Mouse (Mus musculus) forebrain, embryonic 13.5 days (tissue): Measurements from ENCODE around the gene Alpl. TPM values are rescaled to one million over a fixed set of nuclear protein-coding genes. Genes with fewer than 3 reads are reported as not detected.

Experiments
- ATAC-seq: fragments of 200-750 bp; cut with Nextera tagmentation; 2 replicates; pipeline ENCODE4 v1.8.0; 2017
- H3K27ac ChIP-seq: fragments of 300-500 bp; sonication (generic); 2 replicates; pipeline ENCODE4 v1.5.1; 2015; ENCODE audit warnings: inconsistent platforms, mild to moderate bottlenecking, moderate library complexity
- H3K27me3 ChIP-seq: fragments of 300-500 bp; sonication (generic); 2 replicates; pipeline ENCODE4 v1.6.1; 2015; ENCODE audit warnings: mild to moderate bottlenecking, inconsistent platforms
- H3K36me3 ChIP-seq: fragments of 300-500 bp; sonication (generic); 2 replicates; pipeline ENCODE4 v1.6.1; 2015; ENCODE audit warnings: mild to moderate bottlenecking, inconsistent platforms; ENCODE audit not compliant: poor library complexity, severe bottlenecking
- H3K4me1 ChIP-seq: fragments of 300-500 bp; sonication (generic); 2 replicates; pipeline ENCODE4 v1.6.1; 2015; ENCODE audit warnings: inconsistent platforms
- H3K4me2 ChIP-seq: fragments of 300-500 bp; sonication (generic); 2 replicates; pipeline ENCODE4 v1.6.1; 2015; ENCODE audit warnings: inconsistent platforms, mild to moderate bottlenecking, moderate library complexity
- H3K4me3 ChIP-seq: fragments of 300-500 bp; sonication (generic); 2 replicates; pipeline ENCODE4 v1.5.1; 2015; ENCODE audit warnings: mild to moderate bottlenecking, inconsistent platforms
- H3K9ac ChIP-seq: fragments of 300-500 bp; sonication (generic); 2 replicates; pipeline ENCODE4 v1.6.1; 2015; ENCODE audit warnings: mild to moderate bottlenecking, inconsistent platforms
- H3K9me3 ChIP-seq: fragments of 300-500 bp; sonication (generic); replicated peaks from 2 replicates; pipeline ENCODE4 v1.6.1; 2016; ENCODE audit warnings: inconsistent platforms
- WGBS: fragments of 180-500 bp; shearing (Covaris S2); methylation state at CpG from one replicate; pipeline ENCODE4 v1.1.7; 2015; 5-methylcytosine and 5-hydroxymethylcytosine counted together
- polyA plus RNA-seq: library from polyadenylated mRNA; unstranded; fragments of >200 nt; fragmentation: Nextera tagmentation; extraction: Ambion mirVana; gene quantifications from 2 replicates; pipeline ENCODE4 v1.2.1, GENCODE M21; 2015

Alpl gene
- 10.5 and 11.2 TPM in 2 replicates for polyA plus RNA-seq

DNA sequence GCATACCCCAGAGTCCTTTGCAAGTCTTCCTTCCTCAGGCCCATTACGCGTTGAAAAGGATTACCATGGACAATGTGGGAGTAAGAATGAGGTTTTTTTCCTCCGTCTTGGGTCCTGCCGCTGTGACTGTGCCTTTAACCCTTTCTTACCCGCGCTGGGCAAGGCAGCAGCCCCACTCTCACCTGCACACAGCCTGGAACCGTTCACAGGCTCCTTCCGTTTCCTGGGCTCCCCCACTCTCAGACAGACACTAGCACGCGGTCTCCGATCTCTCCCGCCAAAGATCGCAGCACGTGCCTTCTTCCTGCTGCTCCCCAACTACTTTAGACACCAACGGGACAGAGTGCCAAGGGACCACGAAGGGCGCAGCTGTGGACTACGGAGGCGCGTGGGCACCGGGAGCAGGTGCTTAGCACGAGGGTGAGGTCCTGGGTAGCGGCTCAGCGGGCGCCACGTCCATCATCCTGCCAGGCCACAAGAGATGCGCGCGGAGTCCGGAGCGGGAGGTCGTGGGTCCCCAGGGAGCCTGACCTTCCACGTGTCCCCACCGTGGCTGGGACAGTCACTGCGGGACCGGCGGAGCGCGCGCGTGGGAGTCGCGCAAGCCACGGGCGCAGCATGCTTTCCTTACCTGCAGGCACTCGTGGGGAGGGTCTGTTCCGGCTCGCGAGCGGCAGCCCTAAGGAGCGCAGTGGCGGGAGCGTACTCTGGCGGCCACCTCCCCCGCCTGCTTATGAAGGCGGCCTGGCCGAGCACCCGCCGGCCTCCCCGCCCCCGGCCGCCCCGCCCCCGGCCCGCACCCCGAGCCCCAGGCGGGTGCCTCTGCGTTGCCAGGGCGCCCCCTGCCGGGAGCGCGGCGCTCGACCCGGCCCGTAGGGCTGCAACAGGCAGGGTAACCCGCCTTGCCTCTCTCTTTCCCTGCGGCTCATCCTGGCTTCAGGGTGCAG lies at the start of gene Alpl:
Gene Alpl, minus strand, starts transcription at position 774 of the 947 bp plus-strand sequence.
- peaks cover 19% of the 10 kb centered on the region; the same call in 1 of the 2 replicates for H3K27me3 ChIP-seq
- H3K36me3 ChIP-seq = no peaks in the 10 kb centered on the region
- peak; percentile 80 for ATAC-seq
- peak within 1 kb of the TSS; percentile 46 for H3K4me3 ChIP-seq
- under 1% methylated on average over 68 of the region's 78 CpGs for WGBS
- H3K9me3 ChIP-seq = no peaks in the 10 kb centered on the region
- peak within 1 kb of the TSS; percentile 60 for H3K9ac ChIP-seq
- H3K4me2 ChIP-seq = peak within 1 kb of the TSS; percentile 84
- no peak within 1 kb of the TSS for H3K27ac ChIP-seq
- H3K4me1 ChIP-seq = peaks cover 32% of the 10 kb centered on the region

DNA sequence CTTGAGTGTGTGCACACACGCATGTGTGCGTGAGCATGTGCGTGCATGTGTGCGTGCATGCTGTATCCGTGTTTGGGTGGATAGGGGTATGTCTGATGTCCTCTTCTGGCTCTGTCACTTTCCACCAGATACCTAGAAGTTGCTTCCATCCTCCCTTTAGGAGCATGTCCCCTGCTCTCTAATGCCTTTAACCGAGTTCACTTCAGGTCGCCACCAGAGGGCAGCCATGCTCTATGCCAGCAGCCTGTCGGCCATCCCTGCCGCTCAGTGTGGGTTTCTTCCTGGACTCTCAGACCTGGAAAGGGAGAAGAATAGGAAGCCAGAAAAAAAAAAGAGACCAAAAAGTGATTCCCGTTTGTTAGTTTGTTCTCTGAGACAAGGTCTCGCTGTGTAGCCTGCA lies 48.5 kb upstream of the Alpl start:
- no peak overlapping the region for H3K9ac ChIP-seq
- H3K27ac ChIP-seq = no peak overlapping the region
- H3K9me3 ChIP-seq = no peaks in the 10 kb centered on the region
- no peaks in the 10 kb centered on the region for H3K36me3 ChIP-seq
- H3K4me3 ChIP-seq = no peak overlapping the region
- WGBS = 27% methylated on average over 11 of the region's 11 CpGs
- no peaks in the 10 kb centered on the region for H3K27me3 ChIP-seq
- ATAC-seq = peak; percentile 30; the same call in 1 of the 2 replicates
- H3K4me1 ChIP-seq = no peaks in the 10 kb centered on the region
- H3K4me2 ChIP-seq = no peak overlapping the region

DNA sequence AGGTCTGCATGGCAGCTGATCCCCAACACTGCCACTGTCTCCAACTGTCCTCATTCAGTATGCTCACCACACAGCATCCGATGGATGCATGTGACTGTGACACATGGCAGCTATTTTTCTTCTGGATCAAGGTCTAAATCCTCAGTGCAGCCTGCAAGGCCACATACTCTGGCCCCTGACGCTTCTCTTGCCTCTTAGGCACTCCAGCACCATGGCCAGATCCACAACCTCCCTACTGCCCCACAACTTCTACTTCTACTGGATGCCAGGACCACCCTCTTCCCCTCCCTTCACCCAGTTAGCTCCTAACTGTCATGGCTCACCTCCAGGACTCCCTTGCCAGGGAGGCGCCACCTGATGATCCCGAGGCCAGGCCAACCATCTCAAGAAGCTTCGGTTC lies 43.3 kb upstream of the Alpl start:
- Histone ChIP-seq H3K4me1 (peaks cover 4% of the 10 kb centered on the region; the same call in 1 of the 2 replicates), H3K4me3 (no peak overlapping the region), H3K36me3 (no peaks in the 10 kb centered on the region), H3K9me3 (no peaks in the 10 kb centered on the region), H3K27me3 (no peaks in the 10 kb centered on the region; the same call in 1 of the 2 replicates), H3K4me2 (no peak overlapping the region), H3K9ac (no peak overlapping the region), H3K27ac (no peak overlapping the region)
- no peak for ATAC-seq
- 85% methylated on average over 5 of the region's 5 CpGs for WGBS

DNA sequence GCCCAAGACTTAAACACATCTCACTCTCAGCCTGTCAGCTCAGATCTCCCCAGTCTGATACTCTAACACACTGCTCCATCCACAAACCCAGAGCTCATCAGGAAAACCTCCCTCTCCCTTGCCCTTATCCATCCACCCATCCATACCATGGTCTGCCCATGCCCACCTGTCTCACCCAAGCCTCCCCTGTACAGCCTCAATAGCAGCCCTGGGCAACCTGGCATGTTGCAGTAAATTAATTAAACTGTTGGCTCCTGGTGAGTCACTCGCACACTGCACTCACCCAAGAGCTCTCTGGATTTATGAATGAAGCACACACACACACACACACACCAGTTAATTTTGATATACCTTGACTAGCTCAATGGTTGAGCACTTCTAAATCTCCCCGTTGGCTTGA lies 42.6 kb upstream of the Alpl start:
- Histone ChIP-seq H3K4me1 (peaks cover 4% of the 10 kb centered on the region; the same call in 1 of the 2 replicates), H3K9me3 (no peaks in the 10 kb centered on the region), H3K27ac (no peak overlapping the region), H3K4me2 (no peak overlapping the region), H3K27me3 (no peaks in the 10 kb centered on the region; the same call in 1 of the 2 replicates), H3K4me3 (no peak overlapping the region), H3K36me3 (no peaks in the 10 kb centered on the region), H3K9ac (no peak overlapping the region)
- 94% methylated on average over 2 of the region's 2 CpGs for WGBS
- ATAC-seq = no peak

DNA sequence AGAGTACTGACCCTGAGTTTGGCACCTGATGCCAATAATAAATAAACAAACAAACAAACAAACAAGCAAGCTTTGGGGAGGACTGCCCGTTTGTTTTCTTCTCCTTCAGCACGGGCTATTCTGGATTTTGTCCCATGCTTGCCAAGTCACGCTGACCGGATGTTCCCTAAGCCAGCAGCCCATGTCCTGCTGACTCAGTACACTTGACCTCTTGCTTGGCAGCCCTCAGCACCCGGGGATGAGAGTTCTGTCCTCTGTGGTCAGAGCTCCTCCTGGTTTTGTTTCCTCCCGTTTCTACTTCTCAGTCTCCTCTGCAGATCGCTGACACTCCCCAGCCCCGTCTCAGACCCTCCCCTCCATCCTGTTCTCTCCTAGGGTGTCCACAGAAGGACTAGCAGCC lies 41.6 kb upstream of the Alpl start:
- ATAC-seq = no peak
- 85% methylated on average over 8 of the region's 8 CpGs for WGBS

DNA sequence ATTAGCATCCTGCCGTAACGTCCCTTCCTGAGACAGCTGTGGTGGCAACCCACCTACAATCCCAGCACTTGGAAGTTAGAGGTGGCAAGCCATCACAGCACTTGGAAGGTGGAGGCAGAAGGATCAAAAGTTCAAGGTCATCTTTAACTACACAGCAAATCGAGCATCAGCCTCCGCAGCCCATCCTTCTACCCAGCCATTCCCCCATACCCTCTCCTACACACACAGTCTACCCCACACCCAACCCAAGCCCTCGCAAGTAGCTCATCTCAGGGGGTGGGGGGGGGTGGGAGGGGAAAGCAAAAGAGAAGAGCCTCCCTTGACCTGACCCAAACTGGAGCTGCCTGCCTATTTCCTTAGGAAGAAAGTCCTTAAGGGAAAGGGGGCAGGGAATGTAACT lies 40.6 kb upstream of the Alpl start:
- Histone ChIP-seq H3K9ac (no peak overlapping the region), H3K27ac (no peak overlapping the region), H3K4me2 (no peak overlapping the region), H3K9me3 (no peaks in the 10 kb centered on the region), H3K4me3 (no peak overlapping the region), H3K27me3 (no peaks in the 10 kb centered on the region; the same call in 1 of the 2 replicates), H3K36me3 (no peaks in the 10 kb centered on the region), H3K4me1 (peaks cover 4% of the 10 kb centered on the region; the same call in 1 of the 2 replicates)
- ATAC-seq = no peak
- WGBS = 82% methylated on average over 5 of the region's 5 CpGs

More for the DNA sequence above, 41.6 kb upstream of the Alpl start:
- Histone ChIP-seq H3K27ac (no peak overlapping the region), H3K9me3 (no peaks in the 10 kb centered on the region), H3K27me3 (no peaks in the 10 kb centered on the region; the same call in 1 of the 2 replicates), H3K4me2 (no peak overlapping the region), H3K4me1 (peaks cover 4% of the 10 kb centered on the region; the same call in 1 of the 2 replicates), H3K9ac (no peak overlapping the region), H3K36me3 (no peaks in the 10 kb centered on the region), H3K4me3 (no peak overlapping the region)

DNA sequence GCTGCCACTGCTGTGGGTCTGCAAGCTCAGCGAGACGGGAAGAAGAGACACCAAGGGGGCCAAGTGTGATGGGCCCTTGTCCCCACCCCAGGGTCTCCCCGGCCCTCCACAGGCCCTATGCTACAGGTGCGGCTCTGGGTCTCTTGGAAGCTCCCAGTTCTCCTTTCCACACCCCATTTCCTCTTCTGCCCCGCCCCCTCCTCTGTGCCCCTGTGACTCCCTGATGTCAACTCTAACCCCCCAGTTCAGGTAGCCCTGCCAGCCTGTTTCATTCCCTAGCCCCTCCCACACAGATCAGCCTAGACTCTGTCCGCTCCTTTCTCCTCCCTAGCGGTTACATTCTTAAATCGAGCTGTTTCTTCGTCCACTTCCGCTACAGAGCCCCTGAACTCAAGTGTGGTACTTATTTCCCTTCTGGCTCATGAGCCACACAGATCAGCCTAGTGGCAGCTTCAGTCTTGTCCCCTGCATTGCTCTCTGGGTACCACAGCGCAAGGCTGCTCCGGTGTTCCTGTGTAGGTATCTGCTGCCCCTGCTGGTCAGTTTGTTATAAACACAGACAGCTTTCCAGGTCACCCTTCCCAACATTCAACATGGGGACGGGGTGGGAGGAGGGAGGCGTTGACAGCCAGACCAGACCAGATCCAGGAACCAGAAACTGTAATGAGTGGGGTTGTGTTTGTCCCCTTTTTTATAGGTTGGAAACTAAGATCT lies 39.6 kb upstream of the Alpl start:
- ATAC-seq = peak; percentile 92
- Histone ChIP-seq H3K9ac (no peak overlapping the region), H3K36me3 (no peaks in the 10 kb centered on the region), H3K4me1 (peaks cover 4% of the 10 kb centered on the region; the same call in 1 of the 2 replicates), H3K4me3 (no peak overlapping the region), H3K4me2 (peak overlapping the region; percentile 34), H3K27me3 (no peaks in the 10 kb centered on the region; the same call in 1 of the 2 replicates), H3K27ac (no peak overlapping the region), H3K9me3 (no peaks in the 10 kb centered on the region)
- 13% methylated on average over 14 of the region's 14 CpGs for WGBS

DNA sequence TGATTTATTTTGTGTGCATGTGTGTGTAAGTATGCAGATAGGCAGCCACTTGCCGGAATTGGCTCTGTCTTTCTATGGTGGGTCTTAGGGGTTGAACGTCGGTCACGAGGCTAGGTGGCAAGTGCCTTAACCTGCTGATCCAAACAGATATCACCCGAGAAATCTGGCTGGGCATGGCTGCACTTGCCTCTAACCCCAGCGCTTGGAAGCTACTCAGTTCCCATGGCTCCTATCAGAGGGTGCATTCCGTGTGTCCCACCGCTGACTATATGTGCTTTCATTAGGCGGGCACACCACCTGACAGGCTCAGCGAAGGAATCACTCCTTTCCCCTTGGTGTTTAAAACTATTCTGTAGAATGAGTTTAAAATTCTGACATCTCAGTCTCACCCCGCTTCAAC lies 35.4 kb upstream of the Alpl start:
- 83% methylated on average over 11 of the region's 11 CpGs for WGBS
- ATAC-seq = no peak
- H3K27me3 ChIP-seq = peaks cover 15% of the 10 kb centered on the region

DNA sequence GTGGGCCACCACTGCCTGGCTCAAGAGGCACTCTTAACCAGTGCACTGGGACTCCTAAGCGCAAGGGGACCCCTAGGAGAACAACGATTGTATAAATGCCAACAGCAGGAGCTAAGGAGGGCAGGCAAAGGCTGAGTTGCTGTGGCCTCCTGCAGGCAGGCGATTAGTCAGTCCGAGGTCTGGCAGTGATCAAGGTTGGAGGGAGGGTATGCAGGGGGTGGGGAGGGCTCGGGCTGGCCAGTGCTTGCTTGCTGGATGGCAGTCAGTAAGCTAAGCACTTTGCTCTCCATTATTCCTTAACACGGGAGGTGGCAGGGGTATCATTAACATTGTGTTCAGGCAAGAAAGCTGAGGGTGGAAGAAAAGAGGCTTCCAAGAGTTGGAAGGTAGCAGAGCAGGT lies 34.2 kb upstream of the Alpl start:
- Histone ChIP-seq H3K36me3 (no peaks in the 10 kb centered on the region), H3K4me2 (no peak overlapping the region), H3K4me3 (no peak overlapping the region), H3K27me3 (peaks cover 15% of the 10 kb centered on the region), H3K4me1 (no peaks in the 10 kb centered on the region), H3K9ac (no peak overlapping the region), H3K9me3 (no peaks in the 10 kb centered on the region), H3K27ac (no peak overlapping the region)
- no peak for ATAC-seq
- 20% methylated on average over 6 of the region's 6 CpGs for WGBS

More for the DNA sequence above, 35.4 kb upstream of the Alpl start:
- Histone ChIP-seq H3K27ac (no peak overlapping the region), H3K4me1 (peaks cover 4% of the 10 kb centered on the region; the same call in 1 of the 2 replicates), H3K9me3 (no peaks in the 10 kb centered on the region), H3K4me3 (no peak overlapping the region), H3K9ac (no peak overlapping the region), H3K4me2 (no peak overlapping the region), H3K36me3 (no peaks in the 10 kb centered on the region)

DNA sequence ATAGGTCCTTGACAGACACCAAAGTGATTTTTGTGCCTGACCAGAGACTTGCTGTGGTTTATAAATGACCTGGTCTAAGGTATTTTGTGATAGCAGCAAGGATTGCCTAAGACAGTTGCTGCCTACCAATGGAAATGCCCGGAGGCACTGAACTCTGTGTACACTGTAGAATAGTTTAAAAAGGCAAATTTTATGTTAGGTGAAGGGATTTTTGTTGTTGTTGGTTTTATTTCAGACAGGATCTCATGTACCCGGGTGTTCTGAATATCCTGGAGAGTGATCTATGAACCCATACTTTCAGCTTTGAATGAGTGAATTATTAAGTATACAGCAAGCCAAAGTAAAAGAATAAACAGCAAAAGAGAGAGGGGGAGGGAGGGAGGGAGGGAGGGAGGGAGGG lies 28.7 kb upstream of the Alpl start:
- Histone ChIP-seq H3K27ac (no peak overlapping the region), H3K9ac (no peak overlapping the region), H3K4me3 (no peak overlapping the region), H3K9me3 (no peaks in the 10 kb centered on the region), H3K4me1 (no peaks in the 10 kb centered on the region), H3K27me3 (peaks cover 15% of the 10 kb centered on the region), H3K4me2 (no peak overlapping the region), H3K36me3 (no peaks in the 10 kb centered on the region)
- 86% methylated on average over 2 of the region's 2 CpGs for WGBS
- ATAC-seq = no peak

DNA sequence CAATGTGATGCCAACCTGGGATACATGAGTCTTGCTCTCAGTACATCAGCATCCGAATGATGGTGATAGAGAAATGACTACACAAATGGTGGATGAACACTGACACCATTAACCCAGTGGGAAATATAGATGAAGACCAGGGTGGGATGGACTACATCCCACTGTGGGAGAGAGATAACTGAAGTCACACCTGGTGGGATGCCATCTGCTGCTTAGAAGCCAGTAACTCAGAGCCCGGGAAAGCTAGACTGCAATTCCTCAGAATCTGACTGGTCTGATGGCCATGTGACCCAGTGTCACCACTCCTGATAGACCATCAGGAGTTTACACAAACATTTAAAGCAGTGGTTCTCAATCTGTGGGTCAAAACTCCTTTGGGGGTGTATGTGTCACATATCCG lies 27.4 kb upstream of the Alpl start:
- WGBS = 85% methylated on average over 3 of the region's 3 CpGs
- no peak for ATAC-seq
- H3K4me1 ChIP-seq = peaks cover 7% of the 10 kb centered on the region

DNA sequence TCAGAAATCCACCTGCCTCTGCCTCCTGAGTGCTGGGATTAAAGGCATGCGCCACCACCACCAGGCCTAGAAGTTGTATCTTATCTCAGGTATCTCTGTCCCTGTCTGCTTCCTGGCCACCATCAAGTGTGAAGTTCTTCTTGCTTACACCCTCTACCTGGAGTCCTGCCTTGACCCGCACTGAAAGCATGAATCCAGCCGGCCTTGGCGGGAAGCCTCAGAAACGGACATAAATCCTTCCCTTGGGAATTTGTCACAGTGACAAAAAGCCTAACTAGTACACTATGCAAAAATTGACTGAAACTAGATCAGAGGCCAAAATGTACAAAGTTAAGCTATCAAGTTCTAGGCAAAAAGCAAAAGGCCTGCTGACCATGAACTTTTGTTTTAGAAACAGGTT lies 26.4 kb upstream of the Alpl start:
- no peak for ATAC-seq

More for the DNA sequence above, 27.4 kb upstream of the Alpl start:
- no peak overlapping the region for H3K9ac ChIP-seq
- H3K27ac ChIP-seq = no peak overlapping the region
- H3K9me3 ChIP-seq = no peaks in the 10 kb centered on the region
- no peak overlapping the region for H3K4me3 ChIP-seq
- H3K36me3 ChIP-seq = no peaks in the 10 kb centered on the region
- H3K4me2 ChIP-seq = no peak overlapping the region
- peaks cover 3% of the 10 kb centered on the region; the same call in 1 of the 2 replicates for H3K27me3 ChIP-seq

More for the DNA sequence above, 26.4 kb upstream of the Alpl start:
- H3K4me3 ChIP-seq = no peak overlapping the region
- WGBS = 94% methylated on average over 5 of the region's 5 CpGs
- H3K27ac ChIP-seq = no peak overlapping the region
- no peak overlapping the region for H3K4me2 ChIP-seq
- no peak overlapping the region for H3K9ac ChIP-seq
- no peaks in the 10 kb centered on the region for H3K9me3 ChIP-seq
- peaks cover 7% of the 10 kb centered on the region for H3K4me1 ChIP-seq
- H3K36me3 ChIP-seq = no peaks in the 10 kb centered on the region
- peaks cover under 1% of the 10 kb centered on the region; the same call in 1 of the 2 replicates for H3K27me3 ChIP-seq
